Mouse (Mus musculus) embryo, embryonic 11 days (tissue): Measurements from ENCODE around the gene Il18bp.

Experiments used
- DNase-seq: peaks from one replicate; pipeline ENCODE4 v3.0.0-alpha.2; 2015

The Il18bp gene

GRCm38 (mm10) chr7:102000921-102001630, 17.4 kb downstream of the Il18bp start:
- DNase-seq = no peak

GRCm38 (mm10) chr7:102000296-102000695, 18.2 kb downstream of the Il18bp start:
- DNase-seq = no peak

- DNase-seq = no peak
Measured at GRCm38 (mm10) chr7:101999461-102000151, 18.9 kb downstream of the Il18bp start.

GRCm38 (mm10) chr7:101998194-101998927, 20.1 kb downstream of the Il18bp start:
- peak; percentile 76 for DNase-seq

GRCm38 (mm10) chr7:101994241-101994640, 24.2 kb downstream of the Il18bp start:
- no peak for DNase-seq

GRCm38 (mm10) chr7:101985081-101985480, 33.4 kb downstream of the Il18bp start:
- DNase-seq = no peak

- no peak for DNase-seq
Measured at GRCm38 (mm10) chr7:101982735-101983134, 35.8 kb downstream of the Il18bp start.

GRCm38 (mm10) chr7:101974505-101974904, 44.0 kb downstream of the Il18bp start:
- peak; percentile 8 for DNase-seq

GRCm38 (mm10) chr7:101973730-101974129, 44.8 kb downstream of the Il18bp start:
- peak; percentile 68 for DNase-seq

- no peak for DNase-seq
Measured at GRCm38 (mm10) chr7:101971721-101972120, 46.8 kb downstream of the Il18bp start.

- DNase-seq = peak; percentile 83
Measured at GRCm38 (mm10) chr7:101970821-101971461, 47.5 kb downstream of the Il18bp start.

GRCm38 (mm10) chr7:101970429-101970775, 48.1 kb downstream of the Il18bp start:
- DNase-seq = peak; percentile 90

- peak; percentile 92 for DNase-seq
Measured at GRCm38 (mm10) chr7:101969694-101970428, 48.6 kb downstream of the Il18bp start.

- DNase-seq = no peak
Measured at GRCm38 (mm10) chr7:101968751-101969150, 49.7 kb downstream of the Il18bp start.

GRCm38 (mm10) chr7:101967256-101967655, 51.2 kb downstream of the Il18bp start:
- no peak for DNase-seq

- no peak for DNase-seq
Measured at GRCm38 (mm10) chr7:101965606-101966005, 52.9 kb downstream of the Il18bp start.
